Mouse (Mus musculus): Measurements from ENCODE around the gene Wnt6. TPM values are rescaled to one million over a fixed set of nuclear protein-coding genes. Genes with fewer than 3 reads are reported as not detected.
A peak's percentile ranks its signal among the peaks of the same experiment; 100 is the strongest.

Gene Wnt6
- polyA plus RNA-seq, 1 experiment from 2014 or later: 1.3 TPM

DNA sequence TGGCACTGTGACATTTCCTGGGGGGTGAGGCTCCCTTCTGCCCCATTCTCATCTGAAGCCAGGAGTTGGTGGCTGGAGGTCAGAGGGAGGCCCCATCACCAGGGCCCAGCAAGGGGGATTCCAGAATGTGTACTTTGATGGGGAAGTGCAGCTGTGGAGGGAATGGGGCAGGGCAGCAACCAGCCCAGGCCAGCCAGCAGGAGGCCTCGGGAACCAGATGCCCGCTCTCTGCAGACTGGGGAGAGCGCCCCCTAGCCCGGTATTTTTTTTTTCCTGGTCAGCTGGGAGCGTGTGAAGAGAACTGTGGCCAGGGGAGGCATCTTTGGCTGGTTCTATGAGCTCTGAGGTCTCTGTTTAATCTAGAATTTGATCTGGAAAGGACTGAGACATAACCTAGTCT, 4.1 kb downstream of the Wnt6 start:
- H3K4me3 ChIP-seq: no peak overlapping the region
- H3K9me3 ChIP-seq (replicated peaks): no peaks in the 10 kb centered on the region
- peaks cover 89% of the 10 kb centered on the region for H3K27me3 ChIP-seq (replicated peaks)
- no peaks in the 10 kb centered on the region for H3K36me3 ChIP-seq
- H3K27ac ChIP-seq (ENCODE audit: poor library complexity, severe bottlenecking): no peak overlapping the region
- no peak for ATAC-seq (ENCODE audit: insufficient number of reproducible peaks, low FRiP score)
- H3K4me2 ChIP-seq: no peak overlapping the region
- 15% methylated on average over 5 of the region's 5 CpGs for WGBS
- no peak overlapping the region for H3K9ac ChIP-seq
- peaks cover 28% of the 10 kb centered on the region for H3K4me1 ChIP-seq (replicated peaks)

DNA sequence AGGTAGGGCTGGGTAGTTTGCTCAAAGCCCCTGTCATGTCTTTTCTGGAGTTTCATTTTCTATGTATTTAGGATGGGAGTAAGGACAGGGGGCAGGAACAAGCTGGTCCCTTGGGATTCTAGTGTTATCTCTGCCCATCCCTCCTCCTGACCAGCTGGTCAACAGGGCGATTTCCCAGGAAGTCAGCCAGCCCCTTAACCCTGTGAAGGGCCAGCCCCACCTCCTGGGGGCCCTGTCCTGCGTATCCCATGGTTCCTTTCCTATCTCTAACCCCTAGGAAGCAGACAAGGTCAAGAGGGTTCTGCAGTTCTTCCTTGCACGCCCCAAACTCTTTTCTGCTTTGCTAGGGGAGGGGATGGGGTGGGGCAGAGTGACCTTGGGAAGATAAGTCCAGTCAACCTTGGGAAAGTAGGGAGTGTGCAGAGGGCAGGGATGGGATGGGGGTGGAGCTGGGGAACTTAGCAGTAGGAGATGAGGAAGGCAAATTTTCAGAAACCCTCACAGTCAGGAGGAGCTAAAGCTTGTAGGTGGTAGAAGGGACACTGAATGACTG, 7.3 kb downstream of the Wnt6 start:
- H3K9me3 ChIP-seq (replicated peaks): no peaks in the 10 kb centered on the region
- no peak overlapping the region for H3K27ac ChIP-seq (ENCODE audit: poor library complexity, severe bottlenecking)
- peaks cover 93% of the 10 kb centered on the region for H3K27me3 ChIP-seq (replicated peaks)
- H3K4me2 ChIP-seq: no peak overlapping the region
- ATAC-seq (ENCODE audit: insufficient number of reproducible peaks, low FRiP score): no peak
- H3K9ac ChIP-seq: no peak overlapping the region
- whole genome bisulfite sequencing: 10% methylated on average over 3 of the region's 3 CpGs
- no peaks in the 10 kb centered on the region for H3K36me3 ChIP-seq
- H3K4me1 ChIP-seq (replicated peaks): peaks cover 22% of the 10 kb centered on the region
- no peak overlapping the region for H3K4me3 ChIP-seq

DNA sequence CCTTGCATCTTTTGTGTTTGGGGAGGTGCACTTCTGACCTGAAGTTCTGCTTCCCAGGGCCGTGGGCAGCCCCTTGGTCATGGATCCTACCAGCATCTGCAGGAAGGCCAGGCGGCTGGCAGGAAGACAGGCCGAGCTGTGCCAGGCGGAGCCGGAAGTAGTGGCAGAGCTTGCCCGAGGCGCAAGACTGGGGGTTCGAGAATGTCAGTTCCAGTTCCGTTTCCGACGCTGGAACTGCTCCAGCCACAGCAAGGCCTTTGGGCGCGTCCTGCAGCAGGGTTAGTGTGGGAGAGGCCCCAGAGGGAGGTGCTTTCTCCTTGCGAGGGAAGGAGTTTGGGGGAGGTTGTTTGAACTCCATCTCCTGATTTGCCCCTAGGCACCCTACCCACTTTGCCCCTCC, 10.4 kb downstream of the Wnt6 start:
- Histone ChIP-seq H3K4me2 (no peak overlapping the region), H3K27ac (ENCODE audit: poor library complexity, severe bottlenecking) (no peak overlapping the region), H3K4me3 (no peak overlapping the region), H3K9ac (no peak overlapping the region), H3K27me3 (replicated peaks) (peaks cover 93% of the 10 kb centered on the region), H3K9me3 (replicated peaks) (no peaks in the 10 kb centered on the region), H3K4me1 (replicated peaks) (peaks cover 24% of the 10 kb centered on the region), H3K36me3 (no peaks in the 10 kb centered on the region)
- ATAC-seq (ENCODE audit: insufficient number of reproducible peaks, low FRiP score): no peak
- 21% methylated on average over 14 of the region's 14 CpGs for WGBS

DNA sequence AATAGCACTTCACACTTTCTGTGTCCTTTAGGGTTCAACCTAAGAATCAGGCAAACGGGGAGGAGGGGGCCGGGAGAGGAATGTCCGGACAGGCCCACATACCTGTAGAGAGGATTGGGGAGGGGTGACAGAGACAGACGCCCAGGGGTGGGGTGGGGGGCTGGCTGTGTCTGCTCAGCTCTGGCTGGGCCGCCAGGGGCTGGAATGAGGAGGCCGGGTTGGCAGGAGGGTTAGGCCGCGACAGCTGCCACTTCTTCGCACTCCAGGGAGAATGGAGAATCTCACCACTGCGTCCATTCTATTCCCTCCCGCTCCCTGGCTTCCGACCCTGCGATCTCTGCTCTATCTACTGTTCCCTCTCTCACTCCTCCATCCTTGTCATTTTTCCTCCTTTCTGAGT, 11.9 kb downstream of the Wnt6 start:
- peak overlapping the region; percentile 92 for H3K4me2 ChIP-seq
- H3K27ac ChIP-seq (ENCODE audit: poor library complexity, severe bottlenecking): no peak overlapping the region
- peak overlapping the region; percentile 55 for H3K4me3 ChIP-seq
- H3K36me3 ChIP-seq: no peaks in the 10 kb centered on the region
- H3K4me1 ChIP-seq (replicated peaks): peaks cover 24% of the 10 kb centered on the region
- peaks cover 93% of the 10 kb centered on the region for H3K27me3 ChIP-seq (replicated peaks)
- peak overlapping the region; percentile 64; the same call in 1 of the 2 replicates for H3K9ac ChIP-seq
- WGBS: 2% methylated on average over 13 of the region's 13 CpGs
- no peaks in the 10 kb centered on the region for H3K9me3 ChIP-seq (replicated peaks)
- ATAC-seq (ENCODE audit: insufficient number of reproducible peaks, low FRiP score): no peak

DNA sequence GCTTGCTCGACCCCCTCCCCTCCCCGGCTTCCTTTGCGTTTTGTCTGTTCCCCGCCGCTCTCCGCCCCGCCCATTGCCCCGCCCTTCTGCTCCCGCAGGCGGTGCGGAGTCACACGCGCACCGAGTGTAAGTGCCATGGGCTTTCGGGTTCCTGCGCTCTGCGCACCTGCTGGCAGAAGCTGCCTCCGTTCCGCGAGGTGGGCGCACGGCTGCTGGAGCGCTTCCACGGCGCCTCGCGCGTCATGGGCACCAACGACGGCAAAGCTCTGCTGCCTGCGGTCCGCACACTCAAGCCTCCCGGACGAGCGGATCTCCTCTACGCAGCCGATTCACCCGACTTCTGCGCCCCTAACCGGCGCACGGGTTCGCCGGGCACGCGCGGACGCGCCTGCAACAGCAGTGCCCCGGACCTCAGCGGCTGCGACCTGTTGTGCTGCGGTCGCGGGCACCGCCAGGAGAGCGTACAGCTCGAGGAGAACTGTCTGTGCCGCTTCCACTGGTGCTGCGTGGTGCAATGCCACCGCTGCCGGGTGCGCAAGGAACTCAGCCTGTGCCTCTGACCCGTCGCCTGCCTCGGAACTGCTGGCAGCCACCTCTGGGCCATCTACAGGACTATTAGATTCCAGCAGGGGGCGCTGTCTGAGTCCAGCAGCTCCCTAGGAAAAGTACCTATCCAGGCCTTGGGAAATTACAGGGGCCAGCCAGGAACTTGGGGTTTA, 12.5 kb downstream of the Wnt6 start:
- under 1% methylated on average over 67 of the region's 67 CpGs for WGBS

DNA sequence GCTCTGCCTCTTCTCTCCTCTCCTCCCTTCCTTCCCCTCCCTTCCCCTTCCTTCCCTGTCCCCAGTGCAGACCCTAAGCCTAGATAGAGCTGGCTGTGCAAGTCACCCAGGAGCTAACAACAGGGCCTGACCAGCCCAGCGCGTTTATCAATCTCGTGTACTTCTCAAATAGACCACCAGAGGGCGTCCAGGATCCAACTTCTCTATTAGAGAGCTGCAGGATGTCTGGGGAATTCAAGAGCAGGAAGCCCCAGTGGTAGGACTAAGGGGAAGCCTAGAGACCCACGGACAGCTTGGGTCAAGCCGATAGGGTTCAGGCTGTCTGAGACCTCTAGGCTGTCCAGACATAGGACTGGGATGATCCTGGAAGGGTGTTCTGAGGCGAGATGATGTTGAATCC, 16.2 kb downstream of the Wnt6 start:
- H3K4me1 ChIP-seq (replicated peaks): peaks cover 19% of the 10 kb centered on the region
- H3K4me2 ChIP-seq: no peak overlapping the region
- ATAC-seq (ENCODE audit: insufficient number of reproducible peaks, low FRiP score): peak; percentile 39; the same call in 1 of the 2 replicates

More for the DNA sequence above, 12.5 kb downstream of the Wnt6 start:
- Histone ChIP-seq H3K4me3 (peak overlapping the region; percentile 55), H3K4me2 (peak overlapping the region; percentile 92), H3K27me3 (replicated peaks) (peaks cover 94% of the 10 kb centered on the region), H3K9ac (peak overlapping the region; percentile 64), H3K27ac (ENCODE audit: poor library complexity, severe bottlenecking) (no peak overlapping the region), H3K36me3 (no peaks in the 10 kb centered on the region), H3K9me3 (replicated peaks) (no peaks in the 10 kb centered on the region), H3K4me1 (replicated peaks) (peaks cover 21% of the 10 kb centered on the region)
- no peak for ATAC-seq (ENCODE audit: insufficient number of reproducible peaks, low FRiP score)

DNA sequence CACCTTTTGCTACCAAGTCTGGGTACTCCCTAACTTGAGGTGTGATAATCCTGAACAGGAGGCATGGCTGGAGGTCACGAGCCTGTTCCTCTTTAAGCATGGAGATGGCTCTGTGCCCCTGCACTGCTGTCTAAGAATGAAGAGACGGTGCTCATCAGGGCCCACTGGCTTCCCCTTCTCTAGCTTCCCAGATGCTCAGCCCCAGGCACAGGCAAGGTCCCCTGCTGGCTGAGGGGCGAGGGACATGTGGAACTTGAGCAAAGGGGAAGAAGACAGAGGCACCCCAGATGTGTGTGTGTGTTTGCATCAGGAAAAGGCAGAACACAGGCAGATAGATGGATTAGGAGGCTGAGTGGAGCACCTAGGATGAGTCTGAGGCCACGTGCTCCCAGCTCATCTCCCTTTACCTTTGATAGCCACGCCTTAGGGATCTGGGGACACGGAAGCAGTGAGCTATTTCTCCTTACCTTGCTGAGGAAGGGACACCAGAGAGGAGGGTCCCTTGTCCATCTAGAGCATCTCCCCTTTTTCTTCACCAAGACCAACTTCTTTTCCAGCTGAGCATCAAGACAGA, 17.0 kb downstream of the Wnt6 start:
- peaks cover 24% of the 10 kb centered on the region for H3K4me1 ChIP-seq (replicated peaks)

More for the DNA sequence above, 16.2 kb downstream of the Wnt6 start:
- H3K27me3 ChIP-seq (replicated peaks): peaks cover 99% of the 10 kb centered on the region
- no peak overlapping the region for H3K9ac ChIP-seq
- no peaks in the 10 kb centered on the region for H3K36me3 ChIP-seq
- H3K9me3 ChIP-seq (replicated peaks): no peaks in the 10 kb centered on the region
- H3K4me3 ChIP-seq: no peak overlapping the region
- H3K27ac ChIP-seq (ENCODE audit: poor library complexity, severe bottlenecking): no peak overlapping the region
- 6% methylated on average over 7 of the region's 7 CpGs for WGBS

DNA sequence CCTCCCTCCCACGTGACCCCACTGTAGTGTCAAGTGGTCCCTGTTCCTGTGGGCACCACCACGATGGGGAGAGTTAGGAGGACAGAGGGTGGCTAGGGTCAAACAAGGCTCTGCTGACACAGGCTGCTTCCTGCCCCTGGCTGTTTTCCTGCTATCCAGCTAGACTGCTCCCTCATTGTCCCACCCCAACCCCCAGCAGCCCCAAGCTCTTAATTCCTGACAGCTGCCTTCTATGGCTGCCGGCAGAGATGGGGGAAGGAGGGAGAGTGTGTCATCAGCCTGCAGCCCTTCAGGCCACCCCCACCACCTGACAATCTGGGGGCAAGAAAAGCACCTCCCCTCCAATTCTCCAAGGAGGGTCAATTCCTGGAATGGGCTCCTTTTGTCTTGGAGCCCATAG, 18.4 kb downstream of the Wnt6 start:
- no peak overlapping the region for H3K9ac ChIP-seq
- no peaks in the 10 kb centered on the region for H3K9me3 ChIP-seq (replicated peaks)
- ATAC-seq (ENCODE audit: insufficient number of reproducible peaks, low FRiP score): no peak
- H3K4me3 ChIP-seq: no peak overlapping the region
- no peaks in the 10 kb centered on the region for H3K36me3 ChIP-seq
- no peak overlapping the region for H3K27ac ChIP-seq (ENCODE audit: poor library complexity, severe bottlenecking)
- no peak overlapping the region for H3K4me2 ChIP-seq
- WGBS: 7% methylated on average over 3 of the region's 3 CpGs
- peaks cover 99% of the 10 kb centered on the region for H3K27me3 ChIP-seq (replicated peaks)
- H3K4me1 ChIP-seq (replicated peaks): peaks cover 23% of the 10 kb centered on the region

More for the DNA sequence above, 17.0 kb downstream of the Wnt6 start:
- Histone ChIP-seq H3K4me3 (no peak overlapping the region), H3K4me2 (no peak overlapping the region), H3K9me3 (replicated peaks) (no peaks in the 10 kb centered on the region), H3K9ac (no peak overlapping the region), H3K36me3 (no peaks in the 10 kb centered on the region), H3K27ac (ENCODE audit: poor library complexity, severe bottlenecking) (no peak overlapping the region), H3K27me3 (replicated peaks) (peaks cover 99% of the 10 kb centered on the region)
- WGBS: 14% methylated on average over 6 of the region's 6 CpGs
- no peak for ATAC-seq (ENCODE audit: insufficient number of reproducible peaks, low FRiP score)

DNA sequence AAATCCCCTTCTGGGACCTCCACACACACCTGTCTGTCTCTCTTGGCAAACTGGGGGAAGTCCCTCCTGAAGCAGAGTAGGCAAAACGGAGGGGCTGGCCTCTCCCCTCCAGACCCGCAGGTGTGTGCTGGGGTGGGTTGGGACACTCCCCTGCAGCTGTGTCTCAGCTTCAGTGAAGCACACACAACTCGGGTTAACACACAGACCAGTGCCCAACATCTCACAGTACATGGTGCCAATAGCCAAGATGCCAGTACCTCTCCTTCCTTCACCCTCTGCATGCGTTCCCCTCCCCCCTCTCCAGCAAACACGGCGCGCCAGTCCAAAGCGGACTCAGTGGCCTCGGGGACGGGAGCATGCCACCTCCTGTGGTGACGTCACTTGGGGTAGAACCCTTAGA, 19.6 kb downstream of the Wnt6 start, which contains the start of gene Wnt10a:
Wnt10a (plus strand) TSS at position 268 of the 400 bp plus-strand sequence.
- 1% methylated on average over 8 of the region's 11 CpGs for WGBS
- Histone ChIP-seq H3K4me1 (replicated peaks) (peaks cover 25% of the 10 kb centered on the region), H3K27me3 (replicated peaks) (peaks cover 100% of the 10 kb centered on the region), H3K9me3 (replicated peaks) (no peaks in the 10 kb centered on the region), H3K36me3 (no peaks in the 10 kb centered on the region), H3K9ac (peak within 1 kb of the TSS; percentile 41; the same call in 1 of the 2 replicates), H3K27ac (ENCODE audit: poor library complexity, severe bottlenecking) (no peak within 1 kb of the TSS), H3K4me3 (peak within 1 kb of the TSS; percentile 31), H3K4me2 (peak within 1 kb of the TSS; percentile 56)
- ATAC-seq (ENCODE audit: insufficient number of reproducible peaks, low FRiP score): no peak

DNA sequence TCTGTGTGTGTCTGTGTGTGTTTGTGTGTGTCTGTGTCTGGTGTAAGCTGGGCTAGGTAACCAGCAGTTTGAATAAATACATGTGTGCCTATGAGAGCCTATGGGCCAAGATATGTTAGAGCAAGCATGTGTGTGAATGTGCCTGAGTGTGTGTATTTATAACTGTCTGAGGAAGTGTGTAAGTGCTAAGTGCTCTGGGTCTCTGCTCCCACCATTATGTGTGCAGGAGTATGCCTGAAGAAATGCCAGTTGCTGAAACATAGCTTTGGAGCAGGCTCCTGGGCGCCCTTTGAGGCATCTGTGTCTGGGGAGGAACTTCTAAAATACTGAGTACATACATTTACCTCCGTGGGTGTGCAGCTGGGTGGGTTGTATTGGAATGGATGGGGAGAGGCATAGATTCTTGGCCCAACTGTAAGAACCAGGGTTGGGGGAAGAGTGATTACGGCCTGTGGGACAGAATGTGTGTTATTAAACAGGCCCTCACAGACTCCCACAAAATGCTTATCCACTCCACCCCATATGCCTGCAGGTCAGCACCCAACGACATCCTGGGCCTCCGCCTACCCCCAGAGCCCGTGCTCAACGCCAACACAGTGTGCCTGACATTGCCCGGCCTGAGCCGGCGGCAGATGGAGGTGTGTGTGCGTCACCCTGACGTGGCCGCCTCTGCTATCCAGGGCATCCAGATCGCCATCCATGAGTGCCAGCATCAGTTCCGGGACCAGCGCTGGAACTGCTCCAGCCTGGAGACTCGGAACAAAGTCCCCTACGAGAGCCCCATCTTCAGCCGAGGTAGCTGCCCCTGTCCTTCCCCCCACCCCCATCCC, 21.4 kb downstream of the Wnt6 start:
- H3K9ac ChIP-seq: no peak overlapping the region
- H3K4me3 ChIP-seq: no peak overlapping the region
- H3K4me2 ChIP-seq: no peak overlapping the region
- no peaks in the 10 kb centered on the region for H3K36me3 ChIP-seq
- no peak for ATAC-seq (ENCODE audit: insufficient number of reproducible peaks, low FRiP score)
- 10% methylated on average over 19 of the region's 19 CpGs for WGBS
- peaks cover 100% of the 10 kb centered on the region for H3K27me3 ChIP-seq (replicated peaks)
- peaks cover 25% of the 10 kb centered on the region for H3K4me1 ChIP-seq (replicated peaks)
- no peak overlapping the region for H3K27ac ChIP-seq (ENCODE audit: poor library complexity, severe bottlenecking)
- H3K9me3 ChIP-seq (replicated peaks): no peaks in the 10 kb centered on the region
